Mouse (Mus musculus) embryonic fibroblast, embryonic 13.5 days (primary cell): ENCODE results near the gene Zfp488.

ENCODE experiments used
- CTCF ChIP-seq: IDR thresholded peaks from 2 replicates; pipeline ENCODE4 v1.5.1; 2011; ENCODE audit warnings: mild to moderate bottlenecking, control low read depth, low read length, moderate library complexity, borderline replicate concordance; ENCODE audit not compliant: insufficient read depth
- POLR2A ChIP-seq: IDR thresholded peaks from 2 replicates; pipeline ENCODE4 v1.6.1; 2011; ENCODE audit warnings: low read depth, mild to moderate bottlenecking, control low read depth, low read length, moderate library complexity

DNA sequence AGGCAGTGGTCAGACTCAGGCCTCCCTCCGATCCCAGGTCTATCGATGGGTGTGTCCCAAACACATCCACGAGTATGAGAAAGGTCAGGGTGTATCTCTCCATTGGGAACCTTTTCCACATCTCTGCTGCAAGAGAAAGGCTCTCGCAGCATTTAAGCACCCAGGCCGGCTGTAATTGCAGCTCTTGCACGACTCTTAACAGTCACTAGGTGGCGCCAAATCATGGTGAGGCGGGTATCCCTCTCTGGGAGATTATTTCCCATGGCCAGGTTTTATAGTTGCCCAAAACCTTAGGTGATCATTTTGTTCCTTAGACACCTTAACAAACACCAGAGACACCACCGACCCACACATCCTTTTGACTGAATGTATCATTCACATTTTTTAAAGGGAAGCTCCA is 19.2 kb downstream of the Zfp488 start:
- TF ChIP-seq POLR2A (no peak), CTCF (peak; percentile 41; the same call in 1 of the 2 replicates)
